Mouse (Mus musculus) kidney, embryonic 16.5 days (tissue): ENCODE results near the gene Esyt1. TPM values are rescaled to one million over a fixed set of nuclear protein-coding genes. Genes with fewer than 3 reads are reported as not detected.

Source experiments
- ATAC-seq: fragments of 200-750 bp; cut with Nextera tagmentation; 2 replicates; pipeline ENCODE4 v1.8.0; 2017; ENCODE audit warnings: moderate TSS enrichment; ENCODE audit not compliant: low FRiP score, low TSS enrichment
- H3K27ac ChIP-seq: fragments of 300-500 bp; sonication (generic); 2 replicates; pipeline ENCODE4 v1.5.1; 2014; ENCODE audit warnings: low read length
- H3K27me3 ChIP-seq: fragments of 300-500 bp; sonication (generic); 2 replicates; pipeline ENCODE4 v1.6.1; 2014; ENCODE audit warnings: low read length, control low read depth, mixed read lengths; ENCODE audit not compliant: insufficient read depth
- H3K36me3 ChIP-seq: fragments of 300-500 bp; sonication (generic); 2 replicates; pipeline ENCODE4 v1.6.1; 2014; ENCODE audit warnings: low read length, control low read depth, mixed read lengths; ENCODE audit not compliant: insufficient read depth
- H3K4me1 ChIP-seq: fragments of 300-500 bp; sonication (generic); 2 replicates; pipeline ENCODE4 v1.6.1; 2014; ENCODE audit warnings: low read length, control low read depth, mixed read lengths; ENCODE audit not compliant: insufficient read depth
- H3K4me2 ChIP-seq: fragments of 300-500 bp; sonication (generic); replicated peaks from 2 replicates; pipeline ENCODE4 v1.6.1; 2014; ENCODE audit warnings: low read depth, low read length
- H3K4me3 ChIP-seq: fragments of 300-500 bp; sonication (generic); 2 replicates; pipeline ENCODE4 v1.5.1; 2014; ENCODE audit warnings: mild to moderate bottlenecking, low read length
- H3K9ac ChIP-seq: fragments of 300-500 bp; sonication (generic); replicated peaks from 2 replicates; pipeline ENCODE4 v1.6.1; 2014; ENCODE audit warnings: low read length
- H3K9me3 ChIP-seq: fragments of 300-500 bp; sonication (generic); 2 replicates; pipeline ENCODE4 v1.6.1; 2016; ENCODE audit warnings: low read length, control low read depth
- WGBS: fragments of 180-500 bp; shearing (Covaris S2); extraction: QIAGEN DNeasy Blood & Tissue Kit; methylation state at CpG from one replicate; pipeline ENCODE4 v1.1.7; 2014; 5-methylcytosine and 5-hydroxymethylcytosine counted together
- polyA plus RNA-seq: library from polyadenylated mRNA; unstranded; fragments of >200 nt; fragmentation: Nextera tagmentation; extraction: Ambion mirVana; gene quantifications from 2 replicates; pipeline ENCODE4 v1.2.1, GENCODE M21; 2015

The Esyt1 gene
- polyA plus RNA-seq, 1 experiment from 2014 or later, result 24.2 TPM

DNA sequence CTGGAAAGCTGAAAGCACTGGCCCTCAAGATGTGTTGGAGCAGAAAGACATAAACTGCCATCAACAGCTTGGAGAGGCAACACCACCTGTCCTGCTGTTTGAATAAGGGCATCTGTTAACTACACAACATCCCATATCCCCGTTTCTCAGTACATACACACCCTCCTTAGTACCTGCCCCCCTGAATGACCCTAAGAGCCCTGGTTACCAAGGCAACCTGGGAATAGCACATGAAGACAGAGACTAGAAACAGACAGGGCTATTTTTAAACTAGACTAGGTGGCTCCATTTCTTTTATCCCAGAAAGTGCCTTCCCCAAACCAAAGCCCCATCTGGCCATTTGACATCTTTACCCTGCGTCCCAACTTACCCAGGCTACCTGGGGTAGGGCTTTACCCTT is 17.4 kb upstream of the Esyt1 start:
- WGBS, result 65% methylated on average over 2 of the region's 2 CpGs
- no peak overlapping the region for H3K9ac ChIP-seq

DNA sequence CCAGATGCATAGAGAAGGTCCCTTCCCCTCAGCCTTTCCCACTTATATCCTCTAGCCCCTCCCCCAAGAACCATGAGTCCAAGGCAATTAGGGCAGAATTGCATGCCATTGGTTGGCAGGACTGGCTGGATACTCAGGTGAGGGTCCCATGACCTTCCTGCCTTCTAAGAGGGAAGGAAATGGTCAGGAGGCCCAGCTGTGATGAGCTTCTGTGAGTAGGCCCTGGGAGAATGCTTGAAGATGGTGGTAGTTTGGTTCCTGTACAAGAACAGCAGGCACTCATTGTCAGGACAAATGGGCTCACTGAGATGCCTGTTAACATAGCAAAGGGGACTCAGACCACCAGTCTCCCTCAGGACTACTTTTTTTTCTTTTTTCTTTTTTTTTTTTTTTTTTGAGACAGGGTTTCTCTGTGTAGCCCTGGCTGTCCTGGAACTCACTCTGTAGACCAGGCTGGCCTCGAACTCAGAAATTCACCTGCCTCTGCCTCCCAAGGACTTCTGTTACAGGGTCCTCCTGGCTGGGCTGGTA is 12.7 kb upstream of the Esyt1 start:
- no peak for ATAC-seq
- H3K4me3 ChIP-seq, result no peak overlapping the region
- no peaks in the 10 kb centered on the region for H3K27me3 ChIP-seq
- 83% methylated on average over 1 of the region's 1 CpGs for WGBS
- H3K27ac ChIP-seq, result no peak overlapping the region
- H3K36me3 ChIP-seq, result peaks cover 13% of the 10 kb centered on the region
- no peaks in the 10 kb centered on the region for H3K9me3 ChIP-seq
- peaks cover 3% of the 10 kb centered on the region; the same call in 1 of the 2 replicates for H3K4me1 ChIP-seq
- no peak overlapping the region for H3K4me2 ChIP-seq
- H3K9ac ChIP-seq, result no peak overlapping the region

More for the DNA sequence above, 17.4 kb upstream of the Esyt1 start:
- ATAC-seq, result no peak
- H3K27ac ChIP-seq, result no peak overlapping the region
- no peak overlapping the region for H3K4me3 ChIP-seq
- H3K9me3 ChIP-seq, result no peaks in the 10 kb centered on the region
- H3K4me2 ChIP-seq, result no peak overlapping the region
- peaks cover 37% of the 10 kb centered on the region for H3K36me3 ChIP-seq
- H3K4me1 ChIP-seq, result peaks cover 6% of the 10 kb centered on the region
- H3K27me3 ChIP-seq, result no peaks in the 10 kb centered on the region

DNA sequence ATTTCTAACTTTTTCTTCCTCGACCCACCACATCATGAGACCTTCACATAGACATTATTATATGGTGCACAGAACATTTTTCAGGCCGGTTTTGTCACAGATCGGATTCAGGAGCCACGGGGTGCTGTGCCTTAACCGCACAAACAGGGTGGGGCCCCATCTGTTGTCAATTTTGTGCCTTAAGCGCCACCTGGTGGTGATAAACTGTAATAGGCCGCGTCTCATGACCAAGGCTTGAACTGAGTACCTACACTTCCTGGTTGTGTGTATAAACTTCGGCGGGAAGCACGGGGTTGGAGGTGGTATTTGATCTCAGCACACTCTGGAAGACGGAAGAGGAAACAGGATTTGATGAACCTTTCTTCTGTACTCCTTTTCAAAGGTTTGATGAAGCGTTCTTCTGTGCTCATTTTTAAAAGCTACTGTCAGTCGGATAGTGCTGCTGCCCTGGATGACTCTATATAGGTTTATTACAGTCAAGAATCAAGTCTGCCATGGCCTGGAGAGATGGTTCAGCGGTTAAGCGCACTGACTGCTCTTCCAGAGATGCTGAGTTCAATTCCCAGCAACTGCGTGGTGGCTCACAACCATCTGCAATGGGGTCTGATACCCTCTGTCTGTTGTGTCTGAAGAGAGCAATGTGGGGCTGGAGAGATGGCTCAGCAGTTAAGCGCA is 10.7 kb upstream of the Esyt1 start:
- H3K9me3 ChIP-seq, result no peaks in the 10 kb centered on the region
- H3K36me3 ChIP-seq, result no peaks in the 10 kb centered on the region
- ATAC-seq, result peak; percentile 94
- 13% methylated on average over 18 of the region's 18 CpGs for WGBS
- peak overlapping the region; percentile 33 for H3K4me3 ChIP-seq
- H3K27ac ChIP-seq, result peak overlapping the region; percentile 7
- peak overlapping the region; percentile 54 for H3K9ac ChIP-seq
- peaks cover 3% of the 10 kb centered on the region; the same call in 1 of the 2 replicates for H3K4me1 ChIP-seq
- no peaks in the 10 kb centered on the region for H3K27me3 ChIP-seq
- peak overlapping the region; percentile 44 for H3K4me2 ChIP-seq

DNA sequence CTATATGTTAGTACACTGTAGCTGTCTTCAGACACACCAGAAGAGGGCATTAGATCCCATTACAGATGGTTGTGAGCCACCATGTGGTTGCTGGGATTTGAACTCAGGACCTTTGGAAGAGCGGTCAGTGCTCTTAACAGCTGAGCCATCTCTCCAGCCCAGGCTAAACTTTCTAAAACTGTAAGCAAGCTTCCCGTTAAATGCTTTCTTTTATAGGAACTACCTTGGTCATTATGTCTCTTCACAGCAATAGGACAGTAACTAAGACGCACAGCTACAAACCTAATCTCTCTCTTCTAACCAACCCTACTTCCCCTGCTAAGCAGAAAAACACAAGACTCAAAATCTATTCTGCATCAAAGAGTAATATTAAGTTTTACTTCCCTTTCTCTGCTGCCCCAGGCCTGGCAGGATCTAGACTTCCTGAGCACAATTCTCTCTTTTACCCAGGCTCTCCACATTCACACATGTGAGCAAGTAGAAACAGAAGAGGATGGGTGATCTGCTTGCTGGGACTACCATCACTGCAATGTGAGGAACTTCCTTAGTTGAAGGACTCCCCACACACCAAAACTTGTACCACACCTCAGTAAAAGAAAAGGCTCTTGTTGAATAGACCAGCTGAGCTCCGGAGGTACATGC is 10.1 kb upstream of the Esyt1 start:
- 68% methylated on average over 4 of the region's 4 CpGs for WGBS
- H3K9me3 ChIP-seq, result no peaks in the 10 kb centered on the region
- peak overlapping the region; percentile 47 for H3K9ac ChIP-seq
- ATAC-seq, result no peak; the same call in 1 of the 2 replicates
- H3K4me1 ChIP-seq, result peaks cover 3% of the 10 kb centered on the region; the same call in 1 of the 2 replicates
- peak overlapping the region; percentile 33 for H3K4me3 ChIP-seq
- H3K27me3 ChIP-seq, result no peaks in the 10 kb centered on the region
- H3K36me3 ChIP-seq, result no peaks in the 10 kb centered on the region
- peak overlapping the region; percentile 7; the same call in 1 of the 2 replicates for H3K27ac ChIP-seq
- peak overlapping the region; percentile 44 for H3K4me2 ChIP-seq

DNA sequence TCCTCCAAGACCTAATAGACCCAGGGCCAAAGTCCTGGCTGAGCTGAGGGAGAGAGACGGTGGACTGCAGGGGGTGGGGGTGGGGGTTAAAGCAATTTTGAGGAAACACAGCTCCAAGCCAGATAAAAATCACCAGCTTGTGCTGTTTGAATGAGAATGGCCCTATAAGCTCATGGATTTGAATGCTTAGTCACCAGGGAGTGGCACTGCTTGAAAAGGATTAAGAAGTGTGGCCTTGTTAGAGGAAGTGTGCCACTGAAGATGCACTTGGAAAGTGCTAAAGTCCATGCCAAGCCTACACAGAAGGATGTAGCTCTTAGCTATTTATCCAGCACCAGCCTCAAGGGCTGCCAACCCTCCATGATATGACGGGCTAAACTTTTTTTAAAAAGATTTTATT is 9.5 kb upstream of the Esyt1 start:
- H3K4me1 ChIP-seq, result peaks cover 3% of the 10 kb centered on the region; the same call in 1 of the 2 replicates
- WGBS, result 85% methylated on average over 2 of the region's 2 CpGs
- ATAC-seq, result no peak
- H3K4me3 ChIP-seq, result no peak overlapping the region
- H3K9ac ChIP-seq, result no peak overlapping the region
- H3K27ac ChIP-seq, result no peak overlapping the region
- no peak overlapping the region for H3K4me2 ChIP-seq
- no peaks in the 10 kb centered on the region for H3K9me3 ChIP-seq
- no peaks in the 10 kb centered on the region for H3K27me3 ChIP-seq
- no peaks in the 10 kb centered on the region for H3K36me3 ChIP-seq

DNA sequence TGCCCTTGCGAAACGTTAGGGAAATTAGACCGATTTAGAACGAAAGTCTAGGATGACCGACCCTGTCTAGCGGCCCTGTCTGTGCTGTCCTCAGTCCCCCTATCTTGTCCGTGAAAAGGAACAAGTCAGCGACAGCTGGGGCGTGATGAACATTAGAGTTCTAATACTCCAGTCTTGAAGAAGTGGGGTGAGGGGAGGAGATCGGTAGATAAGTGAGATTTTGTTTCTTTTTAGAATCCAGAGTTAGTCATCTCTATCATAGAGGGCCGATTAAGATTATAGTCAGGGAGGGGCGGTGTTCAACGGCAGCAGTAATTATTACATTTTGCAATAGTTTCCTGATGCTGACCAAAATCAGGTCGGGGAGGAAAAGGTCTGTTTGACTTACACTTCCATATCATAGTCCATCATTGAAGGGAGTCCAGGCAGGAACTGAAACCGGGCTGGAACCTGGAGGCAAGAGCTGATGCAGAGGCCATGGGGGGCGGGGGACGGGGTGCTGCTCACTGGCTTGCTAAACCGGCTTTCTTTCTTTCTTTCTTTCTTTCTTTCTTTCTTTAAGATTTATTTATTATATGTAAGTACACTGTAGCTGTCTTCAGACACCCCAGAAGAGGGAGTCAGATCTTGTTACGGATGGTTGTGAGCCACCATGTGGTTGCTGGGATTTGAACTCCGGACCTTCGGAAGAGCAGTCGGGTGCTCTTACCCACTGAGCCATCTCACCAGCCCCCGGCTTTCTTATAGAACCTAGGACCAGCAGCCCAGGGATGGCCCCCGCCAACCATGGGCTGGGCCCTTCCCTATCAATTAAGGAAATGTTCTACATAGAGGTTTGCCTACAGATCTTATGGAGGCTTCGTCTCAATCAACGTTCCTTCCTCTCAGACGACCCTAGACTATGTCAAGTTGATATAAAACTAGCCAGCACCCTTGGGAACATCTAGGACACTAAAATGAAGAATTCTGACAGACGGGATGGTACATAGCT is 990 bp upstream of the Esyt1 start:
- Histone ChIP-seq H3K4me1 (peaks cover 13% of the 10 kb centered on the region), H3K36me3 (no peaks in the 10 kb centered on the region), H3K27ac (peak overlapping the region; percentile 35), H3K27me3 (no peaks in the 10 kb centered on the region), H3K4me3 (peak overlapping the region; percentile 84), H3K9ac (peak overlapping the region; percentile 45), H3K9me3 (no peaks in the 10 kb centered on the region), H3K4me2 (peak overlapping the region; percentile 100)
- WGBS, result 29% methylated on average over 28 of the region's 28 CpGs
- ATAC-seq, result no peak

DNA sequence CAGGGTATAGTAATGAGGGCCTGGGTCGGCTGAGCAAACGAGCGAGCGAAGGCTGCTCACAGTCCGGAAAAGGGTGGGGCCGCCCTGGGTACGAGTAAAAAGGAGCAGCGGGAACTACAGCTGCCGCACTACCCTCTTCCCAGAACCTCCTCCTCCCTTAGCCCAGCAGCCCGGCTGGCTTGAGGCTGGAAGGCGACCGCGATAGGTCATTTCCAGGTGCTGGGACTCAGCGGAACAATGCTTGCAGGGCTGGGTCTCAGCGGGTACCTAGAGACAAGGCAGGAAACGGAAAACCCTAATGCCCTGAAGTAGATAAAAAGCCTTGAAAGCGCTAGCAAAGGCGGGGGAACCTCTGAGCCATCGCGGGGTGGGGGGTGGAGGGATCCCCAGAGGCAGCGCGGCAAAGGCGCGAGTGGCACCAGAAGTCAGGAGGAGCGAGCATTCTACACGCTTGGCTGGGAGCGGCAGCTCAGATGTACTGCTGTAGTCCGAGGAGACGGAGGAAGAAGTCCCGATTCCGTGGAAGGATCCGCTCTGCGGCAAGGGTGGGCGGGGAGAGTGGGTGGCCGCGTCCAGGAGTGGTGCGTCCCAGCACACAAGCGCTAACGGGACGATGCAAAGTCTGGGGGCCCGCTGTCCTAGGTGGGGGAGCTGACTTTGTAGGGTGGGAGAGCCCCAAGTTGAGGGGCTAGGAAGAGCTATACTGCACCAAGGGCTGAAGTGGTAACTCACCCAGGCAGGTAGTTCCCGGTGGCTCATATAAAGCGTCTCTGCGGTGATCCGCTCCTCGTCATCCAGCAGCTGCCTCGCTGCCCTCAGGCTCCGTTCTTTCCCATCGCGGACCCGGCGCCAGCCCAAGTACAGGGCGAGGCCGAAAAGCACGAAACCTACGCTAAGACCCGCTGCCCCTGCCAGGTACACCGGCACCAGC is 674 bp downstream of the Esyt1 start:
- under 1% methylated on average over 58 of the region's 58 CpGs for WGBS
- Histone ChIP-seq H3K9ac (peak overlapping the region; percentile 82), H3K4me3 (peak overlapping the region; percentile 84), H3K27me3 (no peaks in the 10 kb centered on the region), H3K4me1 (peaks cover 13% of the 10 kb centered on the region), H3K4me2 (peak overlapping the region; percentile 100), H3K36me3 (peaks cover 7% of the 10 kb centered on the region; the same call in 1 of the 2 replicates), H3K27ac (peak overlapping the region; percentile 80), H3K9me3 (no peaks in the 10 kb centered on the region)
- peak; percentile 33 for ATAC-seq

DNA sequence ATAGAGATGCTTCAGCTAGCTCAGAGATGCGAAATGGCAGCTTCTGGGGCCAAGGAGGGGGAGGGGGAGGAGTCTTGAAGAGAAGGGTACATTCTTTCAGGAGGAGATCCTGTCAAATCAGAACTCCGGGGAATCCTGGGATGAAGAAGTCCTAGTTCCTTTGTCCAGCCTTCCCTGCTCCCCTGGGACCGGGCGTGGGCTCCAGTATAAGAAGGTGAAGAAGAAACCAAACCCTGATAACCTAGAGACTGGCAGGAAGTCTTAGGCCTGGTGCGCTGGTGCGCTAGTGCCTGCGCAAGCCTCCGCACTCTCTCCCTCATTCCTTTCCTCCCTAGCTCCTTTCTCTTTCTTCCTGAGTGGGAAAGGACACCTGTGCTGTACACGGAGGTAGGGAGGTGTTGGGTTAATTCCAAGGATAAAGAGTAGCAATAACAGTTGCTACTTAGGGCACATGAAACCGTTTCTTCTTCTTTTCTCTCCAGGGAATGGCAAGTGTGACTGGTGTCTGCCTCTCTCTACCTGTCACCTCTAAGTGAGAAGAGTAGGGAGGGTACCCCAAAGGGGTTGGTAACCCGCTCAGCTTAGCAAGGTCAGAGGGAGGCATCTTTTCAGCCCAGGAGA is 1.4 kb downstream of the Esyt1 start:
- 15% methylated on average over 11 of the region's 11 CpGs for WGBS
- Histone ChIP-seq H3K9ac (peak overlapping the region; percentile 82), H3K4me1 (peaks cover 13% of the 10 kb centered on the region), H3K9me3 (no peaks in the 10 kb centered on the region), H3K4me3 (peak overlapping the region; percentile 84), H3K27ac (no peak overlapping the region), H3K27me3 (no peaks in the 10 kb centered on the region), H3K36me3 (peaks cover 11% of the 10 kb centered on the region; the same call in 1 of the 2 replicates), H3K4me2 (peak overlapping the region; percentile 100)
- no peak for ATAC-seq
